18 mouse cellular contexts compared by ENCODE assay signal in genomic region chr17:5932161-5932560, GRCm38 (mm10). TPM values are rescaled to one million over a fixed set of nuclear protein-coding genes. Genes with fewer than 3 reads are reported as not detected.
DNase-seq lines count a peak whose midpoint lies in the region; TF ChIP-seq lines count a peak whose summit lies in the region.
"Had no signal": no experiment of that assay in that cellular context is flagged by ENCODE, and none has a peak within 500 bp of the region (broad histone marks: within the 10 kb centered on the region; RNA-seq: fewer than 3 reads in every experiment).

No protein-coding gene starts in this region.

- no peaks in the 10 kb centered on the region for H3K79me2 ChIP-seq in CH12.LX (replicated peaks; ENCODE audit: control insufficient read depth, extremely low read depth, insufficient read depth, poor library complexity, severe bottlenecking)

- in situ Hi-C loops in CH12.LX (cut with MboI; ENCODE audit: low pct_ligation_motif_present, low pct_unique_long_range_greater_than_20kb, low sequenced_read_pairs): no loop called here

- H3K36me3 ChIP-seq in CH12.LX (replicated peaks in 1 of 2; ENCODE audit: control insufficient read depth in 1 of 2, insufficient read depth in 1 of 2, low read length in 1 of 2): peaks cover 25 to 36% of the 10 kb centered on the region in 2 experiments
- H3K36me3 ChIP-seq: forebrain, embryonic 15.5 days had no signal

- no peak for TF ChIP-seq POLR2A in CH12.LX (IDR thresholded peaks at IDR 0.05; ENCODE audit: low read depth, low read length)

- peak; percentile 41 to 42 for DNase-seq in spleen, postnatal 36 days (ENCODE audit: low spot score in 2 of 2)
- no peak for DNase-seq in spleen, adult 12 weeks (ENCODE audit: low spot score)
- DNase-seq in CH12.LX (ENCODE audit: extremely low read depth): no peak
- no peak for DNase-seq in thymus, adult 18-20 months
- no peak for DNase-seq in adrenal gland, postnatal 36 days
- DNase-seq: adrenal gland, adult 2 months; adrenal gland, postnatal 10 days; adrenal gland, postnatal 25 days; cerebellum, adult 11-12 months; cerebellum, adult 2 months; cerebellum, adult 9-10 months; cerebellum, postnatal 10 days; cerebellum, postnatal 25 days; forebrain, postnatal 0 days had no signal

- H3K4me1 ChIP-seq in CH12.LX (ENCODE audit: control insufficient read depth in 1 of 2, insufficient read depth in 2 of 2): peaks cover 11 to 56% of the 10 kb centered on the region in 2 experiments; a peak in 3 of 4 replicates

- TF ChIP-seq CTCF in CH12.LX (conservative IDR thresholded peaks at IDR 0.05 in 1 of 2, IDR thresholded peaks at IDR 0.05 in 1 of 2; ENCODE audit: low read depth in 2 of 2, low read length in 2 of 2): no peak

- no peak overlapping the region for H3K4me2 ChIP-seq in CH12.LX (ENCODE audit: insufficient read depth, low read depth, poor library complexity, severe bottlenecking)
- H3K4me2 ChIP-seq: embryonic facial prominence, embryonic 12.5 days; forebrain, embryonic 12.5 days; forebrain, embryonic 15.5 days had no signal

- TF ChIP-seq RAD21 in CH12.LX (IDR thresholded peaks at IDR 0.05; ENCODE audit: low read depth, low read length): no peak

- H3K27me3 ChIP-seq in CH12.LX (replicated peaks): no peaks in the 10 kb centered on the region
- H3K27me3 ChIP-seq: embryonic facial prominence, embryonic 12.5 days; forebrain, embryonic 15.5 days had no signal

- no peaks in the 10 kb centered on the region for H3K9me3 ChIP-seq in CH12.LX (replicated peaks; ENCODE audit: low read length)
- H3K9me3 ChIP-seq: embryonic facial prominence, embryonic 10.5 days; embryonic facial prominence, embryonic 12.5 days; forebrain, embryonic 12.5 days; forebrain, embryonic 15.5 days had no signal

- dilution Hi-C loops in CH12.LX (cut with MboI; ENCODE audit: extremely low pct_ligation_motif_present, extremely low pct_unique_long_range_greater_than_20kb, low sequenced_read_pairs): no loop called here

- TF ChIP-seq EP300 in CH12.LX (IDR thresholded peaks at IDR 0.05; ENCODE audit: low read length): no peak

- H3K9ac ChIP-seq in CH12.LX (ENCODE audit: insufficient read depth, low read depth): no peak overlapping the region
- H3K9ac ChIP-seq: embryonic facial prominence, embryonic 12.5 days; forebrain, embryonic 12.5 days; forebrain, embryonic 15.5 days; forebrain, postnatal 0 days had no signal

- no peak overlapping the region for H3K27ac ChIP-seq in CH12.LX (ENCODE audit: insufficient read depth, low read depth)
- H3K27ac ChIP-seq: embryonic facial prominence, embryonic 10.5 days; embryonic facial prominence, embryonic 12.5 days; forebrain, embryonic 12.5 days; forebrain, embryonic 15.5 days had no signal

- H3K4me3 ChIP-seq in CH12.LX (replicated peaks in 1 of 3; ENCODE audit: low read depth in 2 of 3, low read length in 2 of 3, poor library complexity in 1 of 3): no peak overlapping the region
- H3K4me3 ChIP-seq: embryonic facial prominence, embryonic 10.5 days; embryonic facial prominence, embryonic 12.5 days; forebrain, embryonic 12.5 days; forebrain, embryonic 15.5 days had no signal

TF ChIP-seq in CH12.LX, 34 proteins besides CTCF, POLR2A, EP300 and RAD21:
- no peak for TF ChIP-seq MYC (IDR thresholded peaks at IDR 0.05; ENCODE audit: low read depth, low read length)
- TF ChIP-seq BHLHE40 (IDR thresholded peaks at IDR 0.05; ENCODE audit: low read depth, low read length): no peak
- TF ChIP-seq SMC3 (IDR thresholded peaks at IDR 0.05; ENCODE audit: low read depth, low read length): no peak
- no peak for TF ChIP-seq POLR2AphosphoS2 (IDR thresholded peaks at IDR 0.05; ENCODE audit: low read depth, low read length)
- no peak for TF ChIP-seq ZKSCAN1 (IDR thresholded peaks at IDR 0.05; ENCODE audit: borderline replicate concordance, low read depth, low read length)
- 0 out of 2 replicates have a peak, but pooled peaks have one; percentile 18 for TF ChIP-seq IRF4 (IDR thresholded peaks at IDR 0.05; ENCODE audit: low read depth, low read length)
- TF ChIP-seq ZC3H11A (IDR thresholded peaks at IDR 0.05; ENCODE audit: low read depth, low read length): no peak

RNA-seq across cellular contexts. Expression of gene Synj2, which starts 8.9 kb away (rescaled TPM):
- total RNA-seq in CH12.LX (2012; rRNA removed) (4.5 and 5.3 TPM in 2 replicates), CH12.LX (2014; rRNA removed) (6.6 and 6.8 TPM in 2 replicates)
- polyA plus RNA-seq in CH12.LX (2012; ENCODE audit: insufficient read length, low read depth): 10.9 and 12.4 TPM in 2 replicates
- total RNA-seq in adrenal gland, postnatal 36 days (2021): 10 to 100 TPM; 10.2 to 20.7 TPM

Comparison
In these comparisons a context has a peak if more than half of its experiments do, and no peak if none do; other contexts are left out.
1. DNase-seq: peak in spleen, postnatal 36 days (2 of 2); none in spleen, adult 12 weeks (single experiment), CH12.LX (single experiment), thymus, adult 18-20 months (0 of 2) and adrenal gland, postnatal 36 days (0 of 2).